Mouse (Mus musculus): ENCODE measurements around the gene Gm3252.
"Not testable (repeated sequence)": the region's sequence is repeated elsewhere in the genome, so short reads cannot be mapped to it uniquely, and the experiment has no call there.

The Gm3252 gene

GRCm38 (mm10) chr14:4726038-4726880 is at the start of gene Gm3252:
TSS of gene Gm3252 (plus strand) at chr14:4726775.
- DNase-seq (ENCODE audit: low spot score in 2 of 2), result not testable (repeated sequence)

- not testable (repeated sequence) for DNase-seq (ENCODE audit: low spot score in 2 of 2)
These were observed 17.6 kb upstream of the Gm3252 start, which contains the start of gene Gm7876 for GRCm38 (mm10) chr14:4708938-4709337. TSS of gene Gm7876 (plus strand) at chr14:4709238.

GRCm38 (mm10) chr14:4776037-4776436 is 49.5 kb downstream of the Gm3252 start, which contains the start of gene Gm9602:
TSS of gene Gm9602 (plus strand) at chr14:4776337.
- not testable (repeated sequence) for DNase-seq (ENCODE audit: low spot score in 2 of 2)

All from right cerebral cortex, adult 2 months (tissue).